ENCODE assay signal across 11 mouse cellular contexts in the genomic region with DNA sequence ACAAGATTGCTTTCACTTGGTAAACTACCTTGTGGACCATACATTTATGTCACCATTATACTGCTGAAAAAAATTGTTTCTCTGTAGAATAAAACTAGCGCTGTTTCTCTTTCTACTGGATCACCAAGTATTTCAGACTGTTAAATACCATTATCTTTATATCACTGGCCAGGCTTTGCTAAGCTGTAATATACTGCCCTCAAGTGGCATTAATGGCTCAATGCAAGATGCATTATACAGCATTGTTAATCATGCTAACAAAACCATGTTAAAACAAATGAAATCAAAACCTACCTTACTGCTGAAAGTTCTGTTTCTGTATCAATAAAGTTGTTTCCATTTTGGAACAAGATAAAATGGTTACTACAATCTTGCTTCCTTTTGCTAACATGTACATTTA.
DNase-seq lines count a peak whose midpoint lies in the region; ATAC-seq and TF ChIP-seq lines count a peak whose summit lies in the region.
"Had no signal": no experiment of that assay in that cellular context is flagged by ENCODE, and none has a peak within 500 bp of the region (broad histone marks: within the 10 kb centered on the region; RNA-seq: fewer than 3 reads in every experiment).

No protein-coding gene starts in this region.

- H3K4me3 ChIP-seq in layer of hippocampus, adult 2 months = no peak overlapping the region
- no peak overlapping the region for H3K4me3 ChIP-seq in intestine, embryonic 15.5 days (replicated peaks)
- H3K4me3 ChIP-seq: midbrain, embryonic 12.5 days had no signal

- H3K27ac ChIP-seq in layer of hippocampus, adult 2 months = no peak overlapping the region
- no peak overlapping the region for H3K27ac ChIP-seq in intestine, embryonic 15.5 days
- H3K27ac ChIP-seq: midbrain, embryonic 12.5 days had no signal

- no peak overlapping the region for H3K9ac ChIP-seq in intestine, embryonic 15.5 days
- H3K9ac ChIP-seq: midbrain, embryonic 12.5 days had no signal

- no peaks in the 10 kb centered on the region for H3K4me1 ChIP-seq in intestine, embryonic 15.5 days (replicated peaks)
- H3K4me1 ChIP-seq: midbrain, embryonic 12.5 days had no signal

- WGBS in intestine, embryonic 15.5 days = 78% methylated on average over 1 of the region's 1 CpGs

- DNase-seq in adrenal gland, postnatal 10 days = peak; percentile 11
- no peak for DNase-seq in adrenal gland, adult 8-10 months
- DNase-seq in layer of hippocampus, adult 2 months (ENCODE audit: low spot score in 2 of 2) = no peak
- DNase-seq in layer of hippocampus, postnatal 36 days = no peak
- peak; percentile 36 for DNase-seq in MEL-GATA-1-ER (ENCODE audit: extremely low read depth, low read depth)
- peak; percentile 5 for DNase-seq in hindlimb bud, embryonic 11.5 days (ENCODE audit: extremely low spot score, low read depth, low spot score)
- no peak for DNase-seq in spleen, postnatal 14 days (ENCODE audit: low spot score in 2 of 2)
- DNase-seq: cerebellum, postnatal 36 days; kidney, adult 11 months had no signal

- H3K4me2 ChIP-seq in intestine, embryonic 15.5 days (replicated peaks) = no peak overlapping the region
- H3K4me2 ChIP-seq: midbrain, embryonic 12.5 days had no signal

- TF ChIP-seq CTCF in layer of hippocampus, adult 2 months (conservative IDR thresholded peaks at IDR 0.05) = peak; percentile 90

- no peaks in the 10 kb centered on the region for H3K36me3 ChIP-seq in intestine, embryonic 15.5 days

- ATAC-seq in intestine, embryonic 15.5 days = no peak

- no peaks in the 10 kb centered on the region for H3K9me3 ChIP-seq in intestine, embryonic 15.5 days
- H3K9me3 ChIP-seq: midbrain, embryonic 12.5 days had no signal

- no peaks in the 10 kb centered on the region for H3K27me3 ChIP-seq in intestine, embryonic 15.5 days (replicated peaks)
- H3K27me3 ChIP-seq: midbrain, embryonic 12.5 days had no signal

Comparison
In these comparisons a context has a peak if more than half of its experiments do, and no peak if none do; other contexts are left out.
1. DNase-seq: peak in adrenal gland, postnatal 10 days (single experiment), MEL-GATA-1-ER (single experiment) and hindlimb bud, embryonic 11.5 days (single experiment); none in adrenal gland, adult 8-10 months (single experiment), layer of hippocampus, adult 2 months (0 of 2), layer of hippocampus, postnatal 36 days (0 of 2) and spleen, postnatal 14 days (0 of 2).